Mouse (Mus musculus) heart, adult 2 months (tissue): ENCODE data around the gene Marf1.

Experiments used
- CTCF ChIP-seq: fragments of 200-600 bp; IDR thresholded peaks from 2 replicates; pipeline ENCODE4 v1.8.1; 2022; ENCODE audit warnings: antibody characterized with exemption, mild to moderate bottlenecking, moderate library complexity
- EP300 ChIP-seq: fragments of 200-500 bp; IDR thresholded peaks from 2 replicates; pipeline ENCODE4 v1.6.1; 2011; ENCODE audit warnings: low read depth, low read length, control low read depth; ENCODE audit not compliant: insufficient read depth
- POLR2A ChIP-seq: fragments of 200-500 bp; IDR thresholded peaks from 2 replicates; pipeline ENCODE4 v1.6.1; 2011; ENCODE audit warnings: mild to moderate bottlenecking, low read depth, low read length, control low read depth; ENCODE audit not compliant: insufficient read depth

- no peak for TF ChIP-seq POLR2A
- TF ChIP-seq CTCF = no peak
- no peak for TF ChIP-seq EP300
These were observed 22.4 kb upstream of the Marf1 start for GRCm38 (mm10) chr16:14185516-14185915.
